Mouse (Mus musculus): Measurements from ENCODE around the gene Mrpl30. TPM values are rescaled to one million over a fixed set of nuclear protein-coding genes. Genes with fewer than 3 reads are reported as not detected.

Mrpl30 gene
- total and polyA plus RNA-seq, 2 experiments from 2014 or later = 156 to 478 TPM

DNA sequence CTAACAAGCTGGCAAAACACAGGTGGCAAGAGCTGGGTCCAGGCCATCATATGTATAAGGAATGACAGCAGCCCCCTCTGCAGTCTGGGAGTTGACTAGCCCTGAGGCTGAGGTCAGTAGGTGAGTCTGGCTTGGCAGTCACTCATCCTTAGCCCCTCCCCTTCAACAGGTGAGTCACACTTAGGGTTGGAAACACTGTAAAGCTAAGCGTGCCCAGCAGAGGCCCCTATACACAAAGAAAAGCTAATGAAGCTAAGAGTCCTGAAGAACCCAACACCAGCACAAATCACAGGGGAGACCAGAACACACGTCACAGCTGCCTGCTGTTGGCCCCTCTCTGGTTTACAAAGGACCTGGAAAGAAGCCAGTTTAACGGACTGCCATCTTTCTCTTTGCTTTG is 41.5 kb downstream of the Mrpl30 start:
- H3K4me3 ChIP-seq (ENCODE audit: low read depth, low read length) = no peak overlapping the region
- no peaks in the 10 kb centered on the region for H3K9me3 ChIP-seq (replicated peaks; ENCODE audit: control insufficient read depth, low read length)
- no peak overlapping the region for H3K9ac ChIP-seq (replicated peaks; ENCODE audit: low read depth, low read length)
- no peak for TF ChIP-seq EP300 (IDR thresholded peaks at IDR 0.05; ENCODE audit: low read depth)
- TF ChIP-seq CTCF (IDR thresholded peaks at IDR 0.05; ENCODE audit: low read depth) = no peak
- 19% methylated on average over 3 of the region's 3 CpGs for WGBS
- no peak overlapping the region for H3K27ac ChIP-seq (ENCODE audit: low read depth)
- H3K4me2 ChIP-seq (ENCODE audit: low read depth, low read length) = no peak overlapping the region
- no peaks in the 10 kb centered on the region for H3K36me3 ChIP-seq (replicated peaks; ENCODE audit: control insufficient read depth, insufficient read depth, low read length)
- no peaks in the 10 kb centered on the region for H3K4me1 ChIP-seq (ENCODE audit: control insufficient read depth, insufficient read depth)
- DNase-seq (ENCODE audit: low spot score) (no peak), ATAC-seq (ENCODE audit: insufficient read depth, low read depth) (no peak)
- no peaks in the 10 kb centered on the region for H3K27me3 ChIP-seq (ENCODE audit: control insufficient read depth, insufficient read depth, low read length)

Other genes with a start within 250 kb of the Mrpl30 start
- 0.46 and 2.3 TPM in 2 replicates for gene 2010300C02Rik, start 170.4 kb upstream of the Mrpl30 start, total RNA-seq (2014; rRNA removed; ENCODE audit: low replicate concordance)
- gene 2010300C02Rik, start 170.4 kb upstream of the Mrpl30 start, polyA plus RNA-seq (2015; fragmentation: Nextera tagmentation; extraction: Ambion mirVana) = 0.95 and 1.0 TPM in 2 replicates
- gene Tsga10, start 24.0 kb upstream of the Mrpl30 start, total RNA-seq (2014; rRNA removed; ENCODE audit: low replicate concordance) = 1.5 and 3.7 TPM in 2 replicates
- gene Tsga10, start 24.0 kb upstream of the Mrpl30 start, polyA plus RNA-seq (2015; fragmentation: Nextera tagmentation; extraction: Ambion mirVana) = 3.1 and 3.6 TPM in 2 replicates
- gene Lipt1, start 18.7 kb upstream of the Mrpl30 start, total RNA-seq (2014; rRNA removed; ENCODE audit: low replicate concordance) = 6.9 and 8.9 TPM in 2 replicates
- gene Lipt1, start 18.7 kb upstream of the Mrpl30 start, polyA plus RNA-seq (2015; fragmentation: Nextera tagmentation; extraction: Ambion mirVana) = 10.4 and 12.0 TPM in 2 replicates
- 0.34 and 1.3 TPM in 2 replicates for gene Mitd1, start 66 bp upstream of the Mrpl30 start, total RNA-seq (2014; rRNA removed; ENCODE audit: low replicate concordance)
- 8.6 and 9.0 TPM in 2 replicates for gene Mitd1, start 66 bp upstream of the Mrpl30 start, polyA plus RNA-seq (2015; fragmentation: Nextera tagmentation; extraction: Ambion mirVana)
- not detected in 2 replicates for gene Lyg2, start 26.0 kb downstream of the Mrpl30 start, total RNA-seq (2014; rRNA removed; ENCODE audit: low replicate concordance)
- not detected in 2 replicates for gene Lyg2, start 26.0 kb downstream of the Mrpl30 start, polyA plus RNA-seq (2015; fragmentation: Nextera tagmentation; extraction: Ambion mirVana)
- not detected in 2 replicates for gene Lyg1, start 67.3 kb downstream of the Mrpl30 start, total RNA-seq (2014; rRNA removed; ENCODE audit: low replicate concordance)
- gene Lyg1, start 67.3 kb downstream of the Mrpl30 start, polyA plus RNA-seq (2015; fragmentation: Nextera tagmentation; extraction: Ambion mirVana) = not detected in 2 replicates
- gene Txndc9, start 107.4 kb downstream of the Mrpl30 start, total RNA-seq (2014; rRNA removed; ENCODE audit: low replicate concordance) = 16.9 and 21.9 TPM in 2 replicates
- 98.0 and 108 TPM in 2 replicates for gene Txndc9, start 107.4 kb downstream of the Mrpl30 start, polyA plus RNA-seq (2015; fragmentation: Nextera tagmentation; extraction: Ambion mirVana)
- gene Eif5b, start 107.5 kb downstream of the Mrpl30 start, total RNA-seq (2014; rRNA removed; ENCODE audit: low replicate concordance) = 10.4 and 17.8 TPM in 2 replicates
- 14.4 and 15.0 TPM in 2 replicates for gene Eif5b, start 107.5 kb downstream of the Mrpl30 start, polyA plus RNA-seq (2015; fragmentation: Nextera tagmentation; extraction: Ambion mirVana)
- 5.6 and 13.3 TPM in 2 replicates for gene Rev1, start 239.3 kb downstream of the Mrpl30 start, total RNA-seq (2014; rRNA removed; ENCODE audit: low replicate concordance)
- gene Rev1, start 239.3 kb downstream of the Mrpl30 start, polyA plus RNA-seq (2015; fragmentation: Nextera tagmentation; extraction: Ambion mirVana) = 9.0 and 10.3 TPM in 2 replicates